Mouse (Mus musculus): ENCODE results near the gene Mpzl2.

Gene Mpzl2

DNA sequence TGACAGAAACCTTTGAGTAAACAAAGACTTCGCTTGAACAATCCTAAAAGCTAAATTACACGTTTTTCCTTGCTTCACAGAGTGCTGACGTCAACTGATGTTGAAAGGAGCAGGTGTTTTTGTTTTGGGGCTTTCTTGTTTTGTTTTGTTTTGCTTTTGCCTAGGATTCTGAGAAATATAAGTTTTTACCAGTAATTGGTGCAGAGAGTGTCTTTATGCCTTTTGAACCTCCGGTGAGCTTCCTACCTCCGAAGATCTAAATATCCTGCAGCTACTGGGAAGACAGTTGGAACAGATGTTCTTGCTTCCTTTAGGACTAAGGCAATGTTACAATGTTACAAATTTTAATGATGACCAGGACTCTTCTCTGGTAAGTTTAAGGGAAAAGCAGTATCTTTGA lies at the start of gene Mpzl2:
Gene Mpzl2, plus strand, starts transcription at position 301 of the 400 bp plus-strand sequence.
- DNase-seq = no peak

DNA sequence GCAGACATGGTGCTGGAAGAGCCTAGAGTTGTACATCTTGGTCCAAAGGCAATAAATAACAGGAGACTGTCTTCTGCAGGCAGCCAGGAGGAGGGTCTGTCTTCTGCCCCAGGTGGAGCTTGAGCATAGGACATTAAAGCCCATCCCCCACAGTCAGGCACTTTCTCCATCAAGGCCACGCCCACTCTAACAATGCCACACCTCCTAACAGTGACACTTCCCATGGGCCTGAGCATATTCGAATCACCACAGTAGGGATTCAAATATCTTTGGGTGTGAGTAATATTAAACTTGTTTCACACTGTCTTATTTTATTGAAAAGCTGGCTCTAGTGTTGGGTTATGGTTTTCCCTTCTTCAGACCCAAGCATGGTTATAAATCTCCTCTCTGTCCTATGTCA lies 47.8 kb upstream of the Mpzl2 start:
- DNase-seq = no peak

DNA sequence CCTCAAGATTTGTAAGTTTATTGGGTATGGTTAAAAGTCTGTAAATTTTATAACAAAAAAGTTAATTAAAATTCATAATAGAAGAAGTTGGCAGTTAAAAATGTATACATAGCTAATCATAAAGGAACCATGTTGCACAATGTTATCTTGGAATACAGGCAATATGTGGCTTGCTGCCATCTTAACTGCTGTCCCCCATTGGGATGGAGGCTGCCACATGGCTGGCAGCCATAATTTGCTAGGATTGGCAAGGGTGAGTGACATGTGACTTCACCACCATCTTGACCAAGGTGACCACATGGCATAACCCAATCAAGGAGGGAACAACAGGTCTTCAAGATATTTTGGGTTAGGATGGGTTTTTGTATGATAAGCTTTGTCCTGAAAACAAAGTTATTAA lies 47.3 kb upstream of the Mpzl2 start:
- DNase-seq = peak; percentile 59 to 70

DNA sequence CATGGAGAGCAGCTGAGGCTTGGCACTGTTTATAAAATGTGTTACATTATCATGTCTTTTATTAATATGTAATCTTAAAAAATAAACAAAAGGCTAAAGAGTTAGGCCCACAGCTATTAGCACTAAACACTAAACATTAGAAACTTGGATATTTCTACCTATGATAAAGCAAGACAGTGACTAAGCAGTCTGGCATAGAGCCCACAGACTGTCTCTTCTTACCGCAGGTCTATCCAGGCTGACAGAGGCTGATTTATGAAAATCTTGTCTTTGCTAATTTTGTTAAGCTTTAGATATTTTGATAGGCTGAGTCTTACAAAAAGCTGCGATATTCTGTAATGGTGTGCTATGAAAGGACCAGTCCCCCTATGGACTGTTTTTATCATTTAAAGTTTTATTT lies 46.3 kb upstream of the Mpzl2 start:
- no peak for DNase-seq

DNA sequence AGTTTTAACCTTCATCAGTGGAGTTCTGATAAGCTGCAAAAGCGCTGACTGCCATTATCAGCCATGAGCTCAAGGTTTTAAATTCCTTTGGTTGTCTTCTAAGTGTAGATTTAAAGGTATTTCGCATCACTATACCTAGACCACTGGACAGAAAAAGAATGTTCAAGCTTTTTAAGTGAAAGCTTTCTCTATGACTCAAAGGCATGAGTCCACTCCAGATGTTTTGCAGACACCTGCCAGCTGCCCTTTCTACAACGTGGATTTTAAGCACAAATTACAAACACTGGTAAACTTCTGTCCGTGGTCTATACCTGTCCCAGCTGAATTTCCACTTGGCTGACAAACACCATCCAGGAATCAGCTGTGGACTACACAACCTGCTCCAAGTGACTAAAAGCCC lies 44.6 kb upstream of the Mpzl2 start:
- no peak for DNase-seq

DNA sequence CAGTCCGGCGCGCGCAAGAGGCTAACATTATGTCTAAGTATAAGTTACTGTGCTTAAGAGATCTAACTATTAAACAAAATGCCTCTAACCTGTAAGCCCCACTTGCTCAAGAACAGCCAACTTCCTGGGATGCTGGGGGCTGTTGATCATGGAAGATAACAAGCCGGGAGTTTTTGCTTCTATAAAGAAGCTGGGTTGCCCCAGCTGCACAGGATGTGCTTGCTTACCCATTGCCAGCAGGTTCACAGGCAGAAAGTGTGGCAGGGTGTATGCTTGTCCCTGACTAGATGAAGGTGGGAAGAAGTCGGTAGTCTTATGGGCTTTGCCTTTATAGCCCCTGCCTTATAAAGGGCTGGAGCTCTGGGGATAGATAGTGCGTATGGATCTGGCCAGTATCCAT lies 43.0 kb upstream of the Mpzl2 start:
- no peak for DNase-seq

DNA sequence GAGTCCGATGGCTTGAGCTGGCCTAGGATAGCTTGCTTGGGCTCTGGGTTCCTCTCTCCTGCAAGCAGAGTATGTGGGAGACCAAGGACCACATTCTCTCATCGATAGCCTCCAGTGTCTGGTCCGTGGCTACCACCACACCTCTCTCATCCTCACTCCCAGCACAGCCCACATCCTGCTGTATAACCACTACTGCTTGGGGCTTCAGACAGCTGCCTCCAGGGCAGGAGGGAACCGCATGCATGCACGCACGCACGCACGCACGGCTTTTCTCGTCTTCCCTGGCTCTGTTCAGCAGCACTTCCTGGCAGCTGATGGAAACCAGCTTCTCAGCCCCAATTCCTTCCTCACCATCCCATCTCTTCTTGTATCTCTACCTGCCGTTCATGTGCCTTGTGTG lies 41.5 kb upstream of the Mpzl2 start:
- DNase-seq = no peak

DNA sequence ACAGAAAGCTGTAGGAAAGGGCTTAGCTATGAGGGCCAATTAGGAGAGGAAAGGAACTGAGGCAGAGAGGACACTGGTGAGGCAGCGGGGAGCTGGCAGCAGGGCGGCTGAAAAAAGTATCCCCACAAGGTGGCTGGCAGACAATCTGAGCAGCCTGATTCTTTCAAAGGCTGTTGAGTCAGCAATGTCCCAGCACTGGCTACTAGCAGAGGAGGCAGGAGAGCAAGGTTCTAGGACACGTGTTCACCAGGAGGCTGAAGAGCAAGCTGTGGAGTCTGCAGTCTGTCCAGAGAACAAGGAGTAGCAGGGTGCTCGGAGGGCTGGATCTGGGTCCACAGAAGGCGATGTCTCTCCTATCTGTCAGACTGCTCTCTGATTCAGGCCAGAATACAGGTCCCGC lies 40.4 kb upstream of the Mpzl2 start:
- peak; percentile 44 to 51 for DNase-seq

DNA sequence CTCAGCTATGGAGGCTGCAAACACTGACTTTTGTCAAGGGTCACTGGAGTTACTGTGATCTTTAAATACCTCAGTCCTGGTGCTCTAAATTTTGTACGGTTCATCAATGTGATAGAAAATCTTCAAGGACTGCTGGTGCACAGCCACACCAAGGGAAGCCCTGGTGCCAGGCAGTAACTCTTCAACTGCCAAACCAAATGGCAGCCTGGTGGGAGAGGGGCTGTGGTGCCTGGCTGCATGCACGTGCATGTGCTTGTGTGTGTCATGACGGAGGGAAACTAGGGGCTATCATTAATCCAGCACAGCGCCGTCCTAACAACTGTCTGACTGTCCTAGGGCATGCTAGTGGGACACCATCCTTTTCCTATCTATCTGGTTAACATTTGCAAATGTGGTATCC lies 39.8 kb upstream of the Mpzl2 start:
- DNase-seq = no peak

DNA sequence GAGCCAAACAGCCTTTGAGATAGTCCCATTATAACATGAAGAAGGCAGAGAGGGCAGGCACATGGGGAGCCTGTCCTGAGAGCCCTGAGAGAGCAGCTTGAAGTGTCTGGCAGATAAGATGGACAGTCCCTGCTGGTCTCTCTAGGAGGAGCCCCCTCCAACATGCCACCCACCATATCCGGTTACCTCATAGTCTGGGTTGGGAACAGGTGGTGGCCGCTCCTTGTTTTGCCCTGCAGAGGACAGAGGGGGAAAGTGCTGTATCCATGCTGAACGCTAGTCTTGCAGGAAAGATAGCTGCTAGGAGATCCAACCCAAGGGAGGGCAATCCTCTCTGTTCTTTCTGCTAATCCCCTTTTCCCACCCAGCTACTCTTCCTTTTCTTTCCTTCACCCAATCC lies 39.4 kb upstream of the Mpzl2 start:
- no peak for DNase-seq

DNA sequence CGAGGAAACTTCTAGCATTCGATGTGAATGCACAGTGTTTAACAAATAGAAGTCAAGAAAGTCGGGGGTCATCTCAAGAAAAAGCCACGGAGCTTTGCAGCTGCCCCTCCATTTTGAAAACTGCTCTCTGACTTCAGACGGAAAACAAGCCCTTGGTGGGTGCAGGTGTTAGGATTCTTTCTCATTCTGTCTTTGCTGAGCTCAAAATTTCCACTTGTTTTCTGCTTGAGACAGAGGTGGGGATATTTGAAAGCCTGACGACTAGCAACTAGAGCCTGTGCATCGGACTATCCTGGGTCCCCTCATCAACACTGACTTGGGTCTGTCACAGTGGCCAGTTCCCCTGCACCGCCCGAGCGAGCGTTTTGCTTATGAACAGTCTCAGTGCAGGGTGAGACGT lies 32.2 kb upstream of the Mpzl2 start:
- DNase-seq = no peak

DNA sequence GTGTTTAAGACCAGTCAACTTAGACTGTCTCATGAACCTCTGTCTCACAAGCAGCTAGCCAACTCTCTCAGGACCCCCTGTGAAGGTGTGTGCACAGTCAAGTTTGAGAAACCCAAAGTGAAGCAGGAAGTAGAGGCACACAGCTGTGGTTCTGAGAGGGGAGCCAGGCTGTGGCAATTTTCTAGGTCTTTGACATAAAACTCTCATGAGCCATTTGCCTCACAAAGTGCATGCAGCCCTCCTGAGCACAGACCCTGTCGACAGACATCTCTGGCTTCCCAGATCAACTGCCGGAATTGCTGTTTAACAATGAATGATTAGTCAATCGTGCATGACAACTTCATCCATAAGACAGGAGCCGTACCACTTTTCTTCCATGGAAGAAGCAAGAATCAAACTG lies 31.3 kb upstream of the Mpzl2 start:
- no peak for DNase-seq

DNA sequence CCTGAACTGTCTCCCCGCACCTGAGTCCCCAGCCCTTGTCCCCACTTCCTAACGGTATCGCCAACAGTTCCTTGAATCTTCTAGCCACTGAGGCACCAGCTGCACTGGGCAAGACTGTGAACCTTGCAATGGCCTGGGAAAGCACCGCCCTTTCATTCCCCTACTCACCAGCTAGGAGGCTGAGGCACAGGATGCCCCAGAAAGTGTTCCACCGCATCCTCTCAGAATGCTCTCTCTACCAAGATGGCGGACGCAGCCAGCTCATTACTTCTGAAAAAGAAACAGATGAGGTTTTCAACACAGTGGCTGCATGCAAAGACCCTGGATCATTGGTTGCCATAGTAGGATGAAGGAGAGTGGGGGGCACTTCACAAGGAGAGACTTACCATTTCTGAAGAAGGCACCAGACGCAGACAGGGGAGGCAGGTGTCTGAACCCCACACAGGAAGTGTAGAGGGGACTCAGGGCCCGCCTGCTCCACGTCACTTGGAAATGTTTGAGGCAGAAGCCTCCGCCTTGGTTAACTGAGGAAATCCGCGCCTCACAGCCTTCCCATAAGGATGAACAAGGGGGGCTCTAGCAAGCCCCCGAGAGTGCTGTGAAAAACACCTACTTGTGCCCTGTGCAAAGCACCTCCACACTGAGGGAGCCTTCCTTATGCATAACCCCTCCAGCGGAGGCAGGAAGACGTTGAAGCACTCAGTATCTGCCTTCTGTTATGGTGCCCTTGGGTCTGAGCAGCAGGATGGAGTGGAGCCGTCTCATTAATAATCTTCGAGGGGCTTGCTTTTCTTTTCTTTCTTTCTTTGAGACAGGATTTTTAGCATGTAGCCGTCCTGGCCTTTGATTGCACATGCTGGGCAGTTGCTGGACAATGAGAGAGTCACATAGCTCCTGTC lies 30.2 kb upstream of the Mpzl2 start, which contains the start of gene Cd3e:
Gene Cd3e, minus strand, starts transcription at position 448 of the 899 bp plus-strand sequence.
- DNase-seq = no peak

DNA sequence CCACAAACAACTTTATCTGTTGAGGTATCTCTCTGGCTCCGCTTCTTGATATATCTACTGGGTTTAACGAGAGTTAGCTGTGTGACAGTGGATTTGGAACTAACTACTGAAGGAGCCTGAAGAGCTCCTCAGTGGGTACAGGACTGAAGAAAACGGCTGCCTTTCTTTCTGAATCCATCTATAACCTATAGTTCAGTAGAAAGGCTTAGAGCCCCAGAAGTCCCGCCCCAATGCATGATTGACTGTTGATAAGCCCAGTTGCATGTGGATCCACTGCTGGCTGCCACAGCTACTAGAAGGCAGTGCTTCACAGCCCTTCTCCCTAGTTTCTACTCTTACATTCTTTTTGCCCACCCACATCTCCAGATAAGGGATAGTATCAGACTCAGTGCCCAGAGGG lies 29.1 kb upstream of the Mpzl2 start:
- DNase-seq = no peak

DNA sequence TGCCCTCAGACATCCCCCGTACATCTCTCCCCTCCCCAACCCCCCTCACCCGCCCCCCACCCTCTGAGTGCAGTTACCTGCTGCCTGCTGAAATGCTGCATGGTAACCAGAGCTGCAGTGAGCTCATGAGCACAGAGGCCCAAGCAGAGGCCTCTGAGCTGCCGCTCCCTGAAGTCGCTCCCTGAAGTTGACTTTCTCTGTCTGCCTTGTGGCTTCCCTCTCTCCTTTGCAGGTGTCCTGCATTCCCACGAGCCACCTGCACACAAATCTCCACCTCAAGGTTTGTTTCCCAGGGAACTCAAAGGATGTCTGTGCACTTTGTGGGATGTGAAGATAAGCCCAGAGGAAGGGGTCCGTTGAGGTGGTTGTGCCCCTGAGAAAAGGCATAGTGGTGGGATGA lies 28.3 kb upstream of the Mpzl2 start:
- DNase-seq = no peak

DNA sequence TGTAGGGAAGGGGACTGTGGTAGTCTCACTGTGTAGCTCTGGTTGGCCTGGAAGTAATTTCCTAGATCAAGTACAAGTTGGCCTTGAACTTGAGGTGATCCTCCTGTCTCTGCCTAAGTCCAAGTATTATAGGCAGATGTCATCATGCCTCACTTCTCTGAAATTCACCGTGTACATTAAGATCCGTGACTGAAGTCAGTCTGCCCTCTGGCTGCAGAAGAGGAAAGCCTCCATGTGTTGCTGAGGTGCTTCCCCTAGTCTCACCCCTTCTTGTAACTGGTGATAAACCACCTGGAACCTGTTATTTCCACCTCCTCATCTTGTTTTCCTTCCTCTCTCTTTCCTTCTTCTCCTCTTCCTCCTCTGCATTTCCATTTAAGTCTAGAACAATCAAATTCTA lies 24.7 kb upstream of the Mpzl2 start:
- no peak for DNase-seq

DNA sequence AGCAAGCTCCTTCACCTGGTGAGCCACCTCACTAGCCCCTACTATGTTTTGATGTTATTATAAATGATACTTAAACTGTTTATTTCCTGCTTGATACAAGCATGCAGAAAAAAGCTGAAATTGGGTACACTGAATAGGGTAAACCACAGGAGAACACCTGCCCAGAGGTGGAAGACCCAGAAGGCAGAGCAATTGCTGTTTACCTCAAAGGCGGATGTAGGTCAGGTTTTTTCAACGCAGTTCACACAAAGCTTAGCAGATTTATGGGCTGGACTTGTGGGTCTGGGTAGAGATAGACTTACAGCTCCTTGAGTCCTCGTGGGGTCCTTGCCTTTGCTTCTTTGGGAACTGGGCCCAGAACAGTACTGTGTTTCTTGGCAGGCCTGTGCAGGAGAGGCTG lies 23.8 kb upstream of the Mpzl2 start:
- no peak for DNase-seq

DNA sequence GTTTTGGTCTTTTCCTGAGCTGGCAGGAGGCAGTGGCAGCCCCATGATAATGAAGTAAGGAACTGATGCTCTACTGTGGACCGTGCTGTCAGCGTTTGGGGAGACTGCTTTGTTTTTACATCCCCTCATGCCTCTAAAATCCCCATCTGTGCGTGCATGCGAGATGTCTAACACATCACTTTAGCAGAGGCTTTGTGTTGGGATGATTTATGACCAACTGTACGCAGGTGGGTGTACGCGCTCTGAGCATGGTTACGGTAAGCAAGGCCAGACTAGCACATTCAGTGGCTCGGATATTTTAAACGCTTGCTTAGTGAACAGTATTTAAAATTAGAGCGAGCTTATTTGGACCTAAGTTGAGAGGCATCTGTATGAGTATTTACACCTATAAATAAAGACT lies 21.6 kb upstream of the Mpzl2 start:
- DNase-seq = no peak

DNA sequence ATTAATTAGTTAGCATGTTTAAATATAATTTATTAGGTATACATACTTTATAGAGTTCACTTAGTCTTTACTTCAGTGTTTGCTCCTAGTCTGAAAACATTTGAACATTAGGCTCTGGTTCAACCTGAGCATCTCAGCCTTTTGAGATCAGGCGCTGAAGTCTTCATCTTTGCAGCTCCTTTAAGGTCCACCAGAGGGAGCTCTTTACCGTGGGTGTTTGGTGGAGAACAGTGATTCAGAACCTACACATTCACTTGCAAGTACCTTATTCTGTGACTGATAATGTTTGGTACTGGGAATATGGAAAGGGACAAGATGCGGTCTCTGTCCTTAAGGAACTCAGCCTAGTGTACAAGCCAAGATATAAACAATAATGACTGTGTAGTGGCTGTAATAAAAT lies 16.8 kb upstream of the Mpzl2 start:
- peak; percentile 69 to 77 for DNase-seq

DNA sequence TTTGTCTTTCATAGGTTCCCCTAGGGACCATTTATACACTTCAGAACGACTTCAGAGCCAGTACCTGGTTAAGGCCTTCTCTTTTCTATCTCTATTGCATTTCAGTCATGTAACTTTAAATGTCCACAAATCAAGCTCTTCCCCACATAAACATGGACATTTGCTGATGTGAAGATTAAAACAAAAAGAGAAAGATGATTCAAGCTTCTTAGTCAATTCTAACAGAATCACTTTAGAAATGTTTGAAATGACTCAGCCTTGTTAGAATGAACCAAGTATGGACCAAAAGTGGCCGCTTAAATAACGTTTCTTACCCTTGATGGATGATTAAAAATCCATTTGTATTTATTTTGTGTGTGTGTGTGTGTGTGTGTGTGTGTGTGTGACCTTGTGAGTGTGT lies 16.0 kb upstream of the Mpzl2 start:
- DNase-seq = no peak

DNA sequence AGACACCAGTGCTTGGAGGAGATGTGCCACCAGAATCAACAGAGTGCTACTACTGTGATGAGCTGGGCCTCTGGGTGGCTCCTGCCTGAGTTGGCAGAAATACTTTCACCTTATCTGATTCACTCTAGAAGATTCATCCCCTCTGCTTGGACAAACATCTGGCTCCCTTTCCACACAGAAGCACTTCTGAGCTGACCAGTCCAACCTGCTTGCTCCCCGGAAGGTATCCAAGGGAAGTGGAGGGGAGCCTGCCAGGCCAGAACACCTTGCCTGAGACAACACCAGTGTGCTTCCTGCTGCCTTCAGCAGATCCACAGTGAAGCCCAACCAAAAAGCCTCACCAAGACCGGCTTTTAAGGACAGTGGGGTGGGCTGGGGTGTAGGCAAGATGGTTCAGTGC lies 15.4 kb upstream of the Mpzl2 start:
- no peak for DNase-seq

DNA sequence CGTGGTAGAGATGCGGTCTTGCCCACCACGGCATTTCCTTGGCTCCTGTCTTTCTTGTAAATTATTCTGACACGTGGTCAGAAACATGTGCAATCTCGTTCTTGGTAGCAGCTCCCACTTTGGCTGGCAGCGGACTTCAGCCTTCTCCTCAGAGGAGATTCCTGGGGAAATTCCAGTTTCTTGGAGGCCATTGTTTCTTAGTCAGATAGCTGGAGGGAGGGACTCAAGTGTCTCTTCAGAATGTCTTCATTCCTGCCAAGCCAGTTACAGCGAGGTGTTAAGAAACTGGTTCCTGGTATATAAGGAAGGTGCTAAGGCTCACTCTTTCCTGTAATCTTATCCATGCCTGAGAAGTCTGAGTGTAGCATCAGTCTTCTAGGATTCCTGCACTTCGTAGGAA lies 12.2 kb upstream of the Mpzl2 start:
- DNase-seq = no peak

DNA sequence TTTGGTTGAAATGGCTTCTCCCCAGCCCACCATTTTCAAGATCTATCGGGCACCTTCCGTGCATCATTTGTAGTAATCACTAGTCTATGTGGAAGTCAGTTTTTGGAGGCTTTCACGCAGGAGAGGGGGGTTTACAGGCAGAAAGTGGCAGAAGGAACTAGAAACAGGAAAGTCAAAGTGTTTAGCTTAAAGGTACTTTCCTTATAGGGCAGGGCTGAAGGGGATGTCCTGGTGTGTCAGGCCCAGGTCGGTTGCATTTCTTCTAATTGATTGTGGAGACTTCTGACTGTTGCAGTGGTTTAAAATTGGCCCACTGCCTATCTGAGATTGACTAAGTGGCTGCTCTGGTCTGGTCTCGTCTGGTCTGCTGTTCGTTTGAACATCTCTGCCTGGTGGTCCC lies 9.3 kb upstream of the Mpzl2 start:
- DNase-seq = no peak

DNA sequence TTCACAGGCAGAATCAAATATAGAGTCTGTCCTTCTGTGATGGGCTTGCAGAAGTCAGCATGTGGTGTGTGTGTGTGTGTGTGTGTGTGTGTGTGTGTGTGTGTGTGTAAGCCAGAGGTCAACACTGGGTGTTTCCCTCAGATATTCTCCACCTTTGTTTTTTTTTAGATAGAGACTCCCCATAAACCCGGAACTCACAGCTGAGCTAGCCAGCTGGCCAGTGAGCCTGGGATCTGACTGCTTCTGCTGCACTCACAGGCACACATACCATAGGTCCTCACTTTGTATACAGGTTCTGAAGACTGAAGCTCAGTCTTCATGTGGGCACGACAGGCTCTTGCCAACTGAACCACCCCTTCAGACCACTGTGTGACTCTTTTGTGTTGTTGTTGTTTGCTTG lies 7.3 kb upstream of the Mpzl2 start:
- DNase-seq = no peak

DNA sequence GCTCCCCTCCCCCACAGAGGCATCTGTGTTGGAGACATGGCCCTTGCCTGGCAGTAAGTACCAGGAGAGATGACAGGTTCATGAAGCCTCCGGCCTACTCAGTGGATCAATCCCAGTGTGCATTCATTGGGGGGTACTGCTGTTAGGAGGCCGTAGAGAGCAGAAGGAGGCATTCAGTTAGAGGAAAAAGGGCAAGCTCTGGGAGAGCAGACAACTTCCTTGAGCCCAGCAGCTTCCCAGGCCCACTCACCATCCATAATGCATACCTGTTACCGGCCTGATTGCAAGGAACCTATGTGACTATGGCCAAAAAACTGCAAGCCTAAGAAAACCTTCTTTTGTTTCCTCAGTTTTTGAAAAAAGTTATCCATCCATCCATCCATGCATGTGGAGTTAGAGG lies 5.1 kb upstream of the Mpzl2 start:
- no peak for DNase-seq
